Mouse (Mus musculus): ENCODE results near the gene Acsl6. TPM values are rescaled to one million over a fixed set of nuclear protein-coding genes. Genes with fewer than 3 reads are reported as not detected.
"Not testable (repeated sequence)": the region's sequence is repeated elsewhere in the genome, so short reads cannot be mapped to it uniquely, and the experiment has no call there.

Gene Acsl6
- total RNA-seq, 2 experiments from 2014 or later = 7.3 to 10.2 TPM

DNA sequence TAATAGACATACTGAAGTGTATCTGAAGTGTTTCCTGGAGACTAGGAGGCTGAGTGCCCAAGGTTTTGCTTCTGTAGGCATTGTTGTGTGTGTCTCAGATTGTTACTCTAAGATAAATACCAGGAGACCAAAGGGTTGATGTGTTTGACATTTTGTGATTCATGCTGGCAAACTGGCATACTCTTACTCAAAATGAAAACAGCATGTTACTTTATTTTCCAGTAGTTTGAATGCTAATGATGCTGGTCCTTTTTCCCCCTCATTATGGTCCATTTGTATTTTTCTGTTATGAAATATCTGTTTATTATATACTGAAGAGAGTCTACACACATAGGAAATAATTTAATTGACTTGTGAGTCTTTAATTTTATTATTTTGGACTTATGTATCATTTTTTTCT lies 69.0 kb downstream of the Acsl6 start:
- no peak for DNase-seq (ENCODE audit: low spot score in 2 of 2)

- DNase-seq (ENCODE audit: low spot score in 2 of 2) = no peak
Measured at GRCm38 (mm10) chr11:54390386-54390785, 86.8 kb downstream of the Acsl6 start.

- no peak for DNase-seq (ENCODE audit: low spot score in 2 of 2)
Measured at GRCm38 (mm10) chr11:54391326-54391725, 87.7 kb downstream of the Acsl6 start.

DNA sequence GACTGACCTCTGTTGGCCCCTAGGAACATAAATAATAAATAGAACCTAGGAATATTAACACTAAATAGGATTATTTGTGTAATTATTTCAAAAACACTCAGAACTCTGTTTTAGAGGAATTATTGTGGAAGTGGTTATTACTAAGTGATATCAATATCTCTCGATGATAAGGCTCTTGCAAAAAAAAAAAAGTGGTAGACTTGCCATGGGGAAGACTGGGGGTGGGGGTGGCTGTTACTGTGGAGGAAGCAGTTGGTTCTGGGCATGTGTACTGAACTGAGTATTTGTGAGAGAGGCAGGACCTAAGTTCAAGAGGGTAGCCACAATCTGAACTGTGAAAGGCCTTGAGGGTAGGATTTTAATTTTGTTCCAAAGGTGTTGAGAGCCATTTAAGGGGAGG lies 93.1 kb downstream of the Acsl6 start:
- no peak for DNase-seq (ENCODE audit: low spot score in 2 of 2)

DNA sequence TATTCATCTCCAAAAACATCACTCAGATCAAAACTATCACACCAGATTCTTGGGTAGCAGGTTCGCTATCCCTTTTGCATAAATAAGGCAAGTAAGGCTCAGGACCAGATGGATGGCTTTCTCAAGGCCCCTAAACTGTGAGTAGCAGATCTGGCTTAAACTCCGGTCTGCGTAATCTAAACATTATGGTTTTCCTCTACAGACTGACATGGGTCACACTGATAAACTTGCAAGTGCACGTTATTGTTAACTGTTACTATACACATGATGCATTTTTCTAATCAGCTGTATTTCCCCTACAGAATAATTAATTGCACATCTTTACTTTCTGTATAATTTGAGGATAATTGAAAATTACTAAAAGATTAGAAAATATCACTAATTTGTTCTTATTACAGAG lies 94.5 kb downstream of the Acsl6 start:
- DNase-seq (ENCODE audit: low spot score in 2 of 2) = no peak

DNA sequence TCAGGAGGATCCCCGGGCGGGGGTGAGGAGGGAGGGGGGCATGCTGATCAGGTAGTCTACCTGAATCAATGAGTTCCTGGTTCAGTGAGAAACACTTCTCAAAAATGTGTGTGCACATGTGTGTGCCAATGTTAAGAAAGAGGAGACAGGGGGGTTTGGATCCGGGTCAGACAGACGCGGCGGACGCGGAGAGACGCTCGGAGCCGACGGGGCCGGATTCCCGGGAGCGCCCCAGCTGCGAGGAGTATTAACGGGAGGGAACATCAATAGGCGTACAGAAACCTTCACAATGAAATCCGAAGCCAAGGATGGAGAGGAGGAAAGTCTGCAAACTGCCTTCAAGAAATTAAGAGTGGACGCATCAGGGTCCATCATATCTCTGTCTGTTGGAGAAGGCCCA lies 97.2 kb downstream of the Acsl6 start:
- not testable (repeated sequence) for DNase-seq (ENCODE audit: low spot score in 2 of 2)

GRCm38 (mm10) chr11:54404885-54405284 lies 101.3 kb downstream of the Acsl6 start:
- no peak for DNase-seq (ENCODE audit: low spot score in 2 of 2)

DNA sequence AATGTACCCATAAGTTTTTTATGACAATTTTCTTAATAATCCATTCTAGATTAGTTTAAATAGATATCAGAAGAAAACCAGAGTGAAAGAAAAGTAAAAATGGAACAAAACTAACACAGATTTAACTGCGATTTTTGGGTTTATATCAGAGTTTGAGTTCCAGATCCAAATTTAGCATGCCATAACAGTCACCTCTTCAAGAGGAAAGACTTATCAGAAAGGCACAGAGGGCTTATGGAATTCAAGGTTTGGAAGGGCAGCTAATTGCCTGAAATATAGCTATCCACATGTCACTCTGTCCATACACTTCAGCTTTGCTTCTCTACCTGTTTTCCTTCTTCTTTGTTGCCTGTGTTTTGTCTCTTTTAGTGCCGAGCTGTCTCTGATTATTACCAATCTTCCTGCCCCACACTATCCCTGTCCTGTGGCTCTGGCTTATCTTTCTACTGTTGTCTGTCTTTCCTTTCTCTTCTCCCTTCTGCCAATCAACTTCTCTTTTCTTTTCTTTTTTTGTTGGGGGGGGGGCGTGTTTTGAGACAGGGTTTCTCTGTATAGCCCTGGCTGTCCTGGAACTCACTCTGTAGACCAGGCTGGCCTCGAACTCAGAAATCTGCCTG lies 103.4 kb downstream of the Acsl6 start:
- DNase-seq (ENCODE audit: low spot score in 2 of 2) = no peak

- DNase-seq (ENCODE audit: low spot score in 2 of 2) = no peak
Measured at GRCm38 (mm10) chr11:54410612-54411011, 107.0 kb downstream of the Acsl6 start.

GRCm38 (mm10) chr11:54413017-54413416 lies 109.4 kb downstream of the Acsl6 start:
- no peak for DNase-seq (ENCODE audit: low spot score in 2 of 2)

Other genes with a start within 250 kb of the Acsl6 start
- gene Pdlim4, start 234.8 kb upstream of the Acsl6 start, total RNA-seq (2021) = 10 to 100 TPM; 65.2 to 67.1 TPM
- gene P4ha2, start 203.7 kb upstream of the Acsl6 start, total RNA-seq (2021) = 10 to 100 TPM; 37.1 to 40.3 TPM
- gene Csf2, start 54.1 kb upstream of the Acsl6 start, total RNA-seq (2021) = not detected
- not detected for gene Il3, start 36.5 kb upstream of the Acsl6 start, total RNA-seq (2021)
- gene Meikin, start 66.9 kb downstream of the Acsl6 start, total RNA-seq (2021) = not detected
- 10 to 100 TPM; 20.1 to 23.0 TPM for gene Fnip1, start 134.4 kb downstream of the Acsl6 start, total RNA-seq (2021)
- gene Rapgef6, start 219.0 kb downstream of the Acsl6 start, total RNA-seq (2021) = 10 to 100 TPM; 18.6 to 19.5 TPM

Data from gastrocnemius, postnatal 4 days (tissue).